Mouse (Mus musculus): ENCODE data around the gene Pbxip1.

Gene Pbxip1

GRCm38 (mm10) chr3:89436176-89437113 is at the start of gene Pbxip1:
Pbxip1 (plus strand) TSS chr3:89436706.
- DNase-seq (ENCODE audit: low spot score): peak; percentile 44

- DNase-seq (ENCODE audit: low spot score): peak; percentile 38
Measured at GRCm38 (mm10) chr3:89387632-89388031, 48.9 kb upstream of the Pbxip1 start.

GRCm38 (mm10) chr3:89388134-89388881 is 48.2 kb upstream of the Pbxip1 start:
- DNase-seq (ENCODE audit: low spot score): no peak

- DNase-seq (ENCODE audit: low spot score): no peak
Measured at GRCm38 (mm10) chr3:89388901-89389740, 47.4 kb upstream of the Pbxip1 start.

GRCm38 (mm10) chr3:89390111-89390515 is 46.4 kb upstream of the Pbxip1 start:
- no peak for DNase-seq (ENCODE audit: low spot score)

- DNase-seq (ENCODE audit: low spot score): peak; percentile 39
Measured at GRCm38 (mm10) chr3:89390699-89391662, 45.5 kb upstream of the Pbxip1 start.

GRCm38 (mm10) chr3:89391663-89392511 is 44.6 kb upstream of the Pbxip1 start:
- peak; percentile 57 for DNase-seq (ENCODE audit: low spot score)

GRCm38 (mm10) chr3:89392871-89393311 is 43.6 kb upstream of the Pbxip1 start:
- DNase-seq (ENCODE audit: low spot score): peak; percentile 35

- peak; percentile 98 for DNase-seq (ENCODE audit: low spot score)
Measured at GRCm38 (mm10) chr3:89393605-89394004, 42.9 kb upstream of the Pbxip1 start.

GRCm38 (mm10) chr3:89394006-89394893 is 42.3 kb upstream of the Pbxip1 start, which contains the start of gene Zbtb7b:
Zbtb7b (minus strand) TSS chr3:89394776.
- peak; percentile 83 for DNase-seq (ENCODE audit: low spot score)

- peak; percentile 68 for DNase-seq (ENCODE audit: low spot score)
Measured at GRCm38 (mm10) chr3:89394894-89395256, 41.6 kb upstream of the Pbxip1 start.

- DNase-seq (ENCODE audit: low spot score): no peak
Measured at GRCm38 (mm10) chr3:89395419-89395805, 41.1 kb upstream of the Pbxip1 start.

GRCm38 (mm10) chr3:89395806-89396653 is 40.5 kb upstream of the Pbxip1 start:
- DNase-seq (ENCODE audit: low spot score): peak; percentile 55

- no peak for DNase-seq (ENCODE audit: low spot score)
Measured at GRCm38 (mm10) chr3:89396654-89397005, 39.9 kb upstream of the Pbxip1 start.

- DNase-seq (ENCODE audit: low spot score): no peak
Measured at GRCm38 (mm10) chr3:89401329-89401728, 35.2 kb upstream of the Pbxip1 start.

GRCm38 (mm10) chr3:89402693-89403092 is 33.8 kb upstream of the Pbxip1 start, which contains the start of gene Lenep:
Lenep (minus strand) TSS chr3:89402793.
- DNase-seq (ENCODE audit: low spot score): no peak

- DNase-seq (ENCODE audit: low spot score): no peak
Measured at GRCm38 (mm10) chr3:89406887-89407286, 29.6 kb upstream of the Pbxip1 start.

- no peak for DNase-seq (ENCODE audit: low spot score)
Measured at GRCm38 (mm10) chr3:89408448-89408847, 28.1 kb upstream of the Pbxip1 start.

All from urinary bladder, postnatal 25 days (tissue).